Mouse (Mus musculus) stomach, embryonic 15.5 days (tissue): Measurements from ENCODE around the gene Vps37d. TPM values are rescaled to one million over a fixed set of nuclear protein-coding genes. Genes with fewer than 3 reads are reported as not detected.

Experiments used
- ATAC-seq: fragments of 200-750 bp; cut with Nextera tagmentation; 2 replicates; pipeline ENCODE4 v1.8.0; 2017; ENCODE audit warnings: low read depth, moderate number of reproducible peaks, moderate TSS enrichment; ENCODE audit not compliant: insufficient read depth, low FRiP score
- H3K27ac ChIP-seq: fragments of 300-500 bp; sonication (generic); 2 replicates; pipeline ENCODE4 v1.5.1; 2015; ENCODE audit warnings: mild to moderate bottlenecking, inconsistent platforms
- H3K27me3 ChIP-seq: fragments of 300-500 bp; sonication (generic); replicated peaks from 2 replicates; pipeline ENCODE4 v1.6.1; 2015; ENCODE audit warnings: inconsistent platforms
- H3K36me3 ChIP-seq: fragments of 300-500 bp; sonication (generic); 2 replicates; pipeline ENCODE4 v1.6.1; 2015; ENCODE audit warnings: inconsistent platforms
- H3K4me1 ChIP-seq: fragments of 300-500 bp; sonication (generic); 2 replicates; pipeline ENCODE4 v1.6.1; 2015; ENCODE audit warnings: inconsistent platforms
- H3K4me2 ChIP-seq: fragments of 300-500 bp; sonication (generic); 2 replicates; pipeline ENCODE4 v1.6.1; 2015; ENCODE audit warnings: mild to moderate bottlenecking, inconsistent platforms
- H3K4me3 ChIP-seq: fragments of 300-500 bp; sonication (generic); replicated peaks from 2 replicates; pipeline ENCODE4 v1.5.1; 2015; ENCODE audit warnings: inconsistent platforms
- H3K9ac ChIP-seq: fragments of 300-500 bp; sonication (generic); 2 replicates; pipeline ENCODE4 v1.6.1; 2015; ENCODE audit warnings: inconsistent platforms
- H3K9me3 ChIP-seq: fragments of 300-500 bp; sonication (generic); 2 replicates; pipeline ENCODE4 v1.6.1; 2016; ENCODE audit warnings: inconsistent platforms
- WGBS: fragments of 180-500 bp; shearing (Covaris S2); methylation state at CpG from one replicate; pipeline ENCODE4 v1.1.7; 2015; 5-methylcytosine and 5-hydroxymethylcytosine counted together
- polyA plus RNA-seq: library from polyadenylated mRNA; unstranded; fragments of >200 nt; fragmentation: Nextera tagmentation; extraction: Ambion mirVana; gene quantifications from 2 replicates; pipeline ENCODE4 v1.2.1, GENCODE M21; 2015

The Vps37d gene
- polyA plus RNA-seq, 1 experiment from 2014 or later = 7.3 TPM

GRCm38 (mm10) chr5:135106758-135107256 lies 28.7 kb upstream of the Vps37d start:
- ATAC-seq = peak; percentile 84

GRCm38 (mm10) chr5:135103999-135104660 lies 26.1 kb upstream of the Vps37d start:
- H3K4me3 ChIP-seq = no peak overlapping the region
- H3K4me1 ChIP-seq = peaks cover 16% of the 10 kb centered on the region
- 63% methylated on average over 11 of the region's 11 CpGs for WGBS
- no peak overlapping the region for H3K4me2 ChIP-seq
- no peak overlapping the region for H3K9ac ChIP-seq
- no peak overlapping the region for H3K27ac ChIP-seq
- H3K27me3 ChIP-seq = peaks cover 25% of the 10 kb centered on the region
- no peaks in the 10 kb centered on the region for H3K36me3 ChIP-seq
- no peaks in the 10 kb centered on the region for H3K9me3 ChIP-seq
- no peak for ATAC-seq

More at GRCm38 (mm10) chr5:135106758-135107256, 28.7 kb upstream of the Vps37d start:
- WGBS = under 1% methylated on average over 48 of the region's 48 CpGs
- Histone ChIP-seq H3K27ac (no peak overlapping the region), H3K9ac (peak overlapping the region; percentile 25; the same call in 1 of the 2 replicates), H3K4me3 (peak overlapping the region; percentile 51), H3K4me2 (peak overlapping the region; percentile 93), H3K9me3 (no peaks in the 10 kb centered on the region), H3K27me3 (peaks cover 30% of the 10 kb centered on the region), H3K4me1 (peaks cover 16% of the 10 kb centered on the region), H3K36me3 (no peaks in the 10 kb centered on the region)

- WGBS = 48% methylated on average over 1 of the region's 1 CpGs
- Histone ChIP-seq H3K9me3 (no peaks in the 10 kb centered on the region), H3K27ac (no peak overlapping the region), H3K4me2 (no peak overlapping the region), H3K4me1 (no peaks in the 10 kb centered on the region), H3K4me3 (no peak overlapping the region), H3K27me3 (no peaks in the 10 kb centered on the region; the same call in 1 of the 2 replicates), H3K9ac (no peak overlapping the region), H3K36me3 (no peaks in the 10 kb centered on the region)
- no peak for ATAC-seq
Observed at GRCm38 (mm10) chr5:135100981-135101380, 22.9 kb upstream of the Vps37d start.

GRCm38 (mm10) chr5:135089653-135090052 lies 11.6 kb upstream of the Vps37d start, which contains the start of gene Mlxipl:
Mlxipl (plus strand) TSS chr5:135089890.
- Histone ChIP-seq H3K9ac (no peak within 1 kb of the TSS), H3K9me3 (no peaks in the 10 kb centered on the region), H3K36me3 (no peaks in the 10 kb centered on the region), H3K4me2 (peak within 1 kb of the TSS; percentile 46), H3K4me1 (peaks cover 7% of the 10 kb centered on the region), H3K27ac (no peak within 1 kb of the TSS), H3K4me3 (peak within 1 kb of the TSS; percentile 14; the same call in 1 of the 2 replicates), H3K27me3 (peaks cover 36% of the 10 kb centered on the region)
- WGBS = 1% methylated on average over 38 of the region's 39 CpGs
- ATAC-seq = no peak

GRCm38 (mm10) chr5:135086871-135087270 lies 8.8 kb upstream of the Vps37d start:
- WGBS = 55% methylated on average over 4 of the region's 4 CpGs
- H3K4me2 ChIP-seq = no peak overlapping the region
- H3K27ac ChIP-seq = no peak overlapping the region
- peaks cover 32% of the 10 kb centered on the region for H3K27me3 ChIP-seq
- H3K36me3 ChIP-seq = no peaks in the 10 kb centered on the region
- H3K4me3 ChIP-seq = no peak overlapping the region
- no peak overlapping the region for H3K9ac ChIP-seq
- H3K9me3 ChIP-seq = no peaks in the 10 kb centered on the region
- ATAC-seq = no peak
- H3K4me1 ChIP-seq = peaks cover 7% of the 10 kb centered on the region

- H3K9ac ChIP-seq = no peak overlapping the region
- no peaks in the 10 kb centered on the region for H3K36me3 ChIP-seq
- ATAC-seq = no peak
Observed at GRCm38 (mm10) chr5:135080539-135080938, 2.5 kb upstream of the Vps37d start.

GRCm38 (mm10) chr5:135079578-135079977 lies 1.5 kb upstream of the Vps37d start:
- Histone ChIP-seq H3K4me2 (no peak overlapping the region), H3K9ac (no peak overlapping the region), H3K27me3 (no peaks in the 10 kb centered on the region), H3K9me3 (no peaks in the 10 kb centered on the region), H3K27ac (no peak overlapping the region), H3K4me3 (no peak overlapping the region), H3K4me1 (peaks cover 17% of the 10 kb centered on the region), H3K36me3 (no peaks in the 10 kb centered on the region)
- WGBS = 89% methylated on average over 2 of the region's 2 CpGs
- no peak for ATAC-seq

More at GRCm38 (mm10) chr5:135080539-135080938, 2.5 kb upstream of the Vps37d start:
- Histone ChIP-seq H3K4me1 (peaks cover 17% of the 10 kb centered on the region), H3K27me3 (no peaks in the 10 kb centered on the region), H3K4me3 (no peak overlapping the region), H3K9me3 (no peaks in the 10 kb centered on the region), H3K4me2 (no peak overlapping the region), H3K27ac (no peak overlapping the region)
- 78% methylated on average over 5 of the region's 5 CpGs for WGBS

- WGBS = 0% methylated on average over 11 of the region's 11 CpGs
Observed at GRCm38 (mm10) chr5:135078482-135078810, 380 bp upstream of the Vps37d start.

GRCm38 (mm10) chr5:135076931-135077505 lies 1.0 kb downstream of the Vps37d start:
- Histone ChIP-seq H3K9me3 (no peaks in the 10 kb centered on the region), H3K4me3 (peak overlapping the region; percentile 74), H3K27ac (peak overlapping the region; percentile 54), H3K27me3 (no peaks in the 10 kb centered on the region), H3K36me3 (no peaks in the 10 kb centered on the region), H3K9ac (0 out of 2 replicates have a peak overlapping the region, but pooled peaks have one; percentile 8), H3K4me2 (peak overlapping the region; percentile 94), H3K4me1 (peaks cover 24% of the 10 kb centered on the region)
- WGBS = 22% methylated on average over 14 of the region's 14 CpGs
- peak; percentile 25; the same call in 1 of the 2 replicates for ATAC-seq

More at GRCm38 (mm10) chr5:135078482-135078810, 380 bp upstream of the Vps37d start:
- Histone ChIP-seq H3K4me1 (peaks cover 22% of the 10 kb centered on the region), H3K4me2 (peak overlapping the region; percentile 94), H3K36me3 (no peaks in the 10 kb centered on the region), H3K27ac (no peak overlapping the region), H3K27me3 (no peaks in the 10 kb centered on the region), H3K9ac (no peak overlapping the region), H3K4me3 (peak overlapping the region; percentile 74), H3K9me3 (no peaks in the 10 kb centered on the region)
- ATAC-seq = 0 out of 2 replicates have a peak, but pooled peaks have one; percentile 3

- Histone ChIP-seq H3K9ac (no peak overlapping the region), H3K36me3 (no peaks in the 10 kb centered on the region), H3K27ac (no peak overlapping the region), H3K4me2 (no peak overlapping the region), H3K4me1 (peaks cover 24% of the 10 kb centered on the region), H3K4me3 (peak overlapping the region; percentile 74; the same call in 1 of the 2 replicates), H3K9me3 (no peaks in the 10 kb centered on the region), H3K27me3 (no peaks in the 10 kb centered on the region)
- ATAC-seq = no peak
- 81% methylated on average over 14 of the region's 14 CpGs for WGBS
Observed at GRCm38 (mm10) chr5:135076368-135076767, 1.7 kb downstream of the Vps37d start.

GRCm38 (mm10) chr5:135075655-135076054 lies 2.4 kb downstream of the Vps37d start:
- Histone ChIP-seq H3K4me1 (peaks cover 24% of the 10 kb centered on the region), H3K4me3 (no peak overlapping the region), H3K4me2 (no peak overlapping the region), H3K9ac (no peak overlapping the region), H3K9me3 (no peaks in the 10 kb centered on the region), H3K27me3 (no peaks in the 10 kb centered on the region), H3K27ac (no peak overlapping the region), H3K36me3 (no peaks in the 10 kb centered on the region)
- 68% methylated on average over 4 of the region's 4 CpGs for WGBS
- ATAC-seq = no peak
